Mouse (Mus musculus) kidney, adult 9 months (tissue): ENCODE measurements around the gene Vps52.
A peak's percentile ranks its signal among the peaks of the same experiment; 100 is the strongest.

Source experiments
- DNase-seq: peaks from one replicate; pipeline ENCODE4 v3.0.0; 2022

Vps52 gene

GRCm38 (mm10) chr17:33920282-33921097 lies 35.1 kb upstream of the Vps52 start:
- peak; percentile 91 for DNase-seq

- no peak for DNase-seq
Observed at GRCm38 (mm10) chr17:33921361-33921760, 34.3 kb upstream of the Vps52 start.

GRCm38 (mm10) chr17:33924577-33925283 lies 30.9 kb upstream of the Vps52 start:
- DNase-seq, result peak; percentile 59

- DNase-seq, result no peak
Observed at GRCm38 (mm10) chr17:33925406-33926116, 30.1 kb upstream of the Vps52 start.

- DNase-seq, result peak; percentile 57
Observed at GRCm38 (mm10) chr17:33926207-33926932, 29.2 kb upstream of the Vps52 start.

- no peak for DNase-seq
Observed at GRCm38 (mm10) chr17:33928251-33928947, 27.2 kb upstream of the Vps52 start.

GRCm38 (mm10) chr17:33929371-33930279 lies 26.0 kb upstream of the Vps52 start, which contains the start of gene Rgl2:
Gene Rgl2 (plus strand): TSS chr17:33929543.
- DNase-seq, result peak; percentile 92

GRCm38 (mm10) chr17:33930280-33931158 lies 25.1 kb upstream of the Vps52 start:
- DNase-seq, result peak; percentile 84

GRCm38 (mm10) chr17:33931159-33931866 lies 24.3 kb upstream of the Vps52 start:
- no peak for DNase-seq

GRCm38 (mm10) chr17:33931947-33932346 lies 23.7 kb upstream of the Vps52 start:
- no peak for DNase-seq

GRCm38 (mm10) chr17:33932448-33932847 lies 23.2 kb upstream of the Vps52 start:
- peak; percentile 41 for DNase-seq

- DNase-seq, result no peak
Observed at GRCm38 (mm10) chr17:33932970-33933369, 22.6 kb upstream of the Vps52 start.

GRCm38 (mm10) chr17:33935422-33936055 lies 20.1 kb upstream of the Vps52 start:
- DNase-seq, result no peak

GRCm38 (mm10) chr17:33936993-33937392 lies 18.6 kb upstream of the Vps52 start:
- DNase-seq, result no peak

GRCm38 (mm10) chr17:33938783-33939182 lies 16.8 kb upstream of the Vps52 start:
- DNase-seq, result no peak

- DNase-seq, result peak; percentile 94
Observed at GRCm38 (mm10) chr17:33940206-33940805, 15.3 kb upstream of the Vps52 start, which contains the start of the genes Pfdn6 and Wdr46. Gene Pfdn6 (minus strand): TSS chr17:33940343. Gene Wdr46 (plus strand): TSS chr17:33940660.

GRCm38 (mm10) chr17:33940981-33941380 lies 14.6 kb upstream of the Vps52 start:
- no peak for DNase-seq

- DNase-seq, result no peak
Observed at GRCm38 (mm10) chr17:33941381-33941780, 14.2 kb upstream of the Vps52 start.
